Mouse (Mus musculus) adrenal gland (tissue): ENCODE measurements around the gene Prkar1b.

Experiments
- intact Hi-C: fragments of 180-260 bp; cut with DNase I; formaldehyde crosslinking; loops from one replicate; pipeline ENCODE4 v1.15.1; 2025

Prkar1b gene

DNA sequence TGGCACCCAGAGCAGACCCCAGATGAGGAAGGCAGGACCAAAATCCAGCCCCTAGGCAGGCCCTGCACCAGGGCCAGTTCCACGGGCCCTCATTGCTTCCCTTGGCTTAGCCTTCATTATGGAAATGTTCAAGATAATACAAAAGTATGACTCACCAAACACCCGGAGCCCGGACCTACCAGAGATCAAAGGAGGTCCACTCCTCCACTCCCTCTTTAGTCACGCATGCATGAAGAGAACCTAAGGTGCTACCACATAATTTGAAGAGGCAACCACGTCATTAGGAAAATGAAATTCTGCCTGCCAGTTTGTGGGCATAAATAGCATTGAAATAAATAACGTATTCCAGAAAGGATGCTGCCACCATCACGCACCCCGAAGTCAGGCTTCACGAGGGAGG, 37.4 kb downstream of the Prkar1b start:
- intact Hi-C loops: no loop called here

DNA sequence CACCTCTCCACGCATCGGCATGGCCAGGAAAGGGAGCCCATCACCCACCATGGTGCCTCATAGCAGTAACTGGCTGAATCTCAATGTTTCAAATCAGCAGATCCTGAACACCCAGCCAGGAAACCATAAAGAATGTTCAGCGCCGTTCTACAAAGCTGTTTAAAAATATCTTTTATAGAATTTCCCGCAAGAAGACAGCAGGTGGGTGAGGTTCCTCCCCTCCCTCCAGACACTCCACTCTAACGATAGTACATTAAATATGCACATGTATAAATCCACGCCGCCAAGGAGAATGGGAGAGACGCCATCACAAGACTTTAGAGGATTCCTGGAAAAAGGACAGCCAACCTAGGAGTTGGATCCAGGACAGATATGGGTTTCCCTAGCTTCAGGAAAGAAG, 37.8 kb downstream of the Prkar1b start:
- intact Hi-C loops: no loop called here

DNA sequence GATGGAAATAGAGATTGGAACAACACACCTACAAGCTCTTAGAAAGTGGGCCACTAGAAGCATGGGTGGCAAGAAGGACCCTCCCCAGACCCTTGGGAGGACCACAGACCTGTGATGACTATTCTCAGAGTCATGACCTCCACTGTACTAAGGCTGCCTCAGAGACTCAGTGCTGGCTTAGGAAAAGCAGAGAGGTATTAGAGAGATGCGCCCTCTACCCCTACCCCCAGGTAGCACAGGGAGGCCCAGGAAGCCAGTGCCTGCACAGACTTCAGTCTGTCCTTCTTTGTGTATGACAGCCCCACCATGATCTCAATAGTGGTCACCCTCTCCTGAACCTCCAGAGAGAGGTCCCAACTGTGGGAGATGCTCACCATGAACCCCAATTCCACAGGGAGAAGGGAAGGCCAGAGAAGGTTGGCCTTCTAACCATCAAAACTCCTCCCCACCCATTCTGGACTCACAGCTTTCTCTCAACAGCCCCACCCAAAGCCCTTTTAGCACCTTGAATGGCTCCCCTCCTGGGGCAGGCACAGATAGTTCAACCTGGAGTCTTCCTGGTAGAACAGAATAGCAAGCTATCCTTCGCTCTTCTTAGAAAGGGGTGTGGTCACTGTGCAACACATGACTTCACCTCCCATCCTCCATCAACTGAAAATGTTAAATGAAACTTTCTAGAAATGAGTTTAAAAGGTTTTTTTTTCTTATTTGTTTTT, 39.5 kb downstream of the Prkar1b start:
- intact Hi-C loops: no loop called here

DNA sequence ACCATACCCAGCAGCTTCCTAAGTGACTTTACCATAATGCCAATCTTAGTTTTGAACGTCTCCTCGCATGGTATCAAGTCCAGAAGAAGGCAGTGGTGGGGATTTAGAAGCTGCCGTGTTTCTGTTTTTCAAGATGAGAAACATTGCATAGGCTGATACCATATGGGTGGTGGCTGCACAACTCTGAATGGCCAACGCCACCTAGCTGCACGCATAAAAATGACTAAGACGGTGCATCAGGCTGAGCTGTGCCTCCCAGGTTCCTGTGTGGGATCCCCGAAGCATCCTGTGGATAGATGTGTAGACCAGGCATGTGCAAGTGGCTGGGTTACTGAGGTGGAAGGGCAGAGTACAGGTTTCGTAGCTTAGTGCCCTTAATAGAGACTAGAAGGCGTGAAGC, 42.0 kb downstream of the Prkar1b start:
- intact Hi-C loops: no loop called here

DNA sequence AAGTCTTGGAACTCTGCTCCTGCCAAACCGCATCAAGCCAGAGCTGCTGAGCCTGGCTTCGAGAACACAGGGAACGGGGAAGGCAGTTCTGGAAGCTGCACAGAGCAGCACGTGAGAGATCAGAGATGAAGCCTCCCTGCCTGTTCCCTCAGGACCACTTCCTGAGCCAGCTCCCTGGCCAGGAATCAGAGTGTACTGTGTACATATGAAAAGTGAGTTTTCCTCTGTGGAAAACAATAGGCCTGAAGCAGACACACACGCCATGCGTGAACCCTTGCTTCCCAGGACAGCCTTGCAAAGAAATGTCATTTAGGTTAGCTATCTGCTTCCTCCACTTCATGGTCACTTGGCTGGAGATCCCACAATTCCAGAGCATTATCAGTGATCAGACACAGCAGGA, 48.0 kb downstream of the Prkar1b start:
- intact Hi-C loops: no loop called here

DNA sequence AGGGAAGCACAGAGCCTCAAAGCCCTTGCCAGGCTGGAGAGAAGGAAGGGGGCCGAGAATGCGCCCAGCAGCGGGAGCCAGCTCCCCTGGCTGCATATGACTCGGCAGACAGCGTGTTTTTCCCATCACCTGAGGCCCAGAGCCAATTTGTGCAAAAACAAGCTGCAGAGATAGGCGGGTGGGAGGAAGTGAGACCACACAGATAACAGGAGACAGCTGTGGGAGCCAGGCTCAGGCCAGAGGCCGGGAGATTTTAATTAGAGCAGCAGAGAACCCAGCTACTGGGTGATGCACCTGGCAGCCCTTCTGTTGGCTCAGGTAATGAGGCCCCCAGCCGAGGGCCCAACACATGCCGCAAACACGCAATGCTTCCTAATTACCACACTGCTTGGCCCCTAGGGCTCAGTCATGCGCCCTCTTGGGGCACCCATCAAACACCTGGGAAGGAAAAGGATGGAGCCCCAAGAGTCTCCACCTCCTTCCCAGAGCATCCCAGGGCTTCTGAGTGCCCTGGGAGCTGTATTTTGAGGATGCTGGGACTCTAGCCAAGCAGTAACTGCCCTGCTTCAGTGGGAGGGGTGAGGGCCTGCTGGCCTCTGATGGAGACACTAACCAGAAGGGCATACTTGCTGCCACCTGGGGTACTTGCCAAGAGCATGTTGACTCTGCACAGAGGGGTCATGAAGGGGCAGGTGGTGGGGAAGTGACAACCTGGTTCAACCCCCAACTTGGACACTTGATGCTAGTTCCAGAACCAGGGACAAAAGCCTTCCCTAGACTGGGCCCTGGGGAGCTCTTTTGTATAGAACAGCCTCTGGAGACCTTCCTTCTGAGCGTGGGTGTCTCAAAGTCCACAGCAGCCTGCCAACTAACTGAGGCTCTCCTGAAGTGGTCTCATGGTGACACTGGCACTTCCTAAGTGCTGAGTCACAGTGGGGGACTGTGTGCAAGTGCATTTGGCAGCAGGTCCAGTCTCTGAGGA, 50.5 kb downstream of the Prkar1b start:
- intact Hi-C loops: no loop called here

DNA sequence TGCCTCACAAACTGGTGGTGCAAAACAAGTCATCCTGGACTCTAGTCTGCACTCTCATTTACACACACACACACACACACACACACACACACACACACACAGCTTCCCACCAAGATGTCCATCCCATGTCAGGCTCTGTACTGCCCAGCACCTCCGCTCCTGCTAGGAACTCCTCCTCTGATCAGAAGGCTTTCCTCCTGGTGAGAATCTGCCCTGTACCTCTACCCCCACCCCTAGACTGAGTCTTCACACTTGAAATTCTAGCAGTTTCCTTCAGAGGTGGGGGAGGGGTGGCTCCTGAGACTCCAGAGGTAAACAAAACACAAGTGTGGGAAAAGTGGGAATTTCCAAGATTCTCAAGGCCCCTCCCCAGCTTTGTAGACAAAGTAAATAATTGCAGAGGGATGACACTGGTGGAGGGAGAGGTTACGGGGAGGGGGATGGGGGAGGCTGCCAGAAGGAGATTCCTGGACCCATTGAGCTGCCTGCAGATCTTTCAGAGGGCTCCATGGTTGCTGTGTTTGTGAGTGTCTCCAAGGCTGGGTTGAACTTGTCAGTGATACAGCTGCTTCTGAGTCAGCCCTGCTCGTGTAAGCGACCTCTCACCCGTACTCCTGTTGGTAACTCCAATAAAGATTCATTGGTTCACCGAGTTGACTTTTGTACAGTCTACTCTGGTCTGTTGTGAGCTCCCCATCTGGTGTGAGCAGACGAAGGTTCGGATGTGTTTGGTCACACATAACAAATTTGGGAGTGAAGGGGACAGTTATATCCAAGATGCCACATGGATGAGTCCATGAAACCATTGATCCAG, 54.3 kb downstream of the Prkar1b start:
- intact Hi-C loops: no loop called here

DNA sequence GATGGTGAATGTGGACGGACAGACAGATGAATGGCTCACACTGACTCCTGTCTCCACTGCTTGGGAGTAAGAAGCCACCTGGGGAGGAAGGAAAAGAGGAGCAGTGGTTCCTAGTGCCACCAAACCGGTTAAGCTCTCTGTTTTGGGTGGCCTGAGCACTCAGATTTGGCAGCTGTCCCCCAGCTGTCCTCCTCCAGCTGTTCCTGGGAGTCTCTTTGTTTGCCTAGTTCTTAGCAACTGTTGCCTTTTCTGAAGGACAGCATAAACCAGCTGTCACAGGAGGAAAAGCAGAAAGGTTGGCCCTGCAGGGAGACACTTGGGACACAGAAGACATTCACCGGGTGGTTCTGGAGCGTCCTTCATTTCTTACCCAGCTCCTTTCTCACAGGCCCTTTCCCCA, 56.3 kb downstream of the Prkar1b start:
- intact Hi-C loops: no loop called here

DNA sequence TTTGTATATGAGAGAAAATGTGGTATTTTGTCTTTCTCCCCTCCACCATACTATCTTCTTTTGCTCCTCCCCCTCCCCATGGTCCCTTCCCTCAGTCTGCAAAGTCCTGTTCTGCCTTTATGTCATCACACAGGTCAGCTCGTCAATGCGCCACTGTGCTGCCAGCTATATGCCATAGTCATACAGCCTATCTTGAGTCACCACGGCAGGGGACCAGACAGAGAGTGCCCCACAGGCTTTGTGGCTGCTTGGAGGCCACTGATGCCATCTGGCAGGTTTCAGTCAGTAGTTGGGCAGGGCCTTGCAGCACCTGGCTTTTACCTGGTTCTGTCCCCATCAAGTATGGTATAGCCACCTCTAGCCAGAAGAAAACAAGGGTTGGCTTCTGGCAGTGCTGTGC, 58.1 kb downstream of the Prkar1b start:
- intact Hi-C loops: no loop called here

DNA sequence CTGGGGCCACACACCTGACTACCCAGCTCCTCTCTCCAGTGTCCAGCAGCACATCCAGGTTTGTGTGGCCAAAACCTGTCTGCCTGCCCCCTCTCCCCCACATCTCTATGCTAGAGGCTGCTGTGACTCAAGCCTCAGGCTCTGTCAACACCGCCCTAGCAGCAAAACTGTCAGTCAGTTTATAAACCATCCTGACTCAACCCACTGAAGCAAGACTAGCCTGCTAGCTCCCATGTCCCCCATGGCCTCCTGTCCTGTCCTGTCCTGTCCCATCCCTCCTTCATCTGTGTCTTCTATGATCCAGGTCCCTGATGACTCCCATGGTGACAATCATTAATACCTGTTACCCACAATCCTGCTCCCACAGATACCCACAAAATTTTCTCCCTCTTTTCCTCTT, 59.6 kb downstream of the Prkar1b start:
- intact Hi-C loops: no loop called here

DNA sequence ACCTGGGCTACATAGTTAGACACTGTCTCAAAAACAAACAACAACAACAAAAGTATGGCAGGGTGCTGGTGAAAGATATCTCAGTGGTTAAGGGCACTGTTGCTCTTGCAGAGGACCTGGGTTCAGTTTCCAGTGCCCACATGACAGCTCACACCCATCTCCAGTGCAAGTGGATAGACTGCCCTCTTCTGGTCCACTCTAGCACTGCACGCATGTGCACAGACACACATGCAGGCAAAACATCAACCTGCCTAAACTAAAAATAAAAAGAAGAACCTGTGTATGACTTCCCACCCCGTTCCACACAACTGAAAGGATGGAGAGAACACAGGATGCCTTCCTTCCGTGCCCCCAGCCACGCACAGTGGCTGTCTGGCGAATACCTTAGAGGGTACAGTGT, 61.6 kb downstream of the Prkar1b start:
- intact Hi-C loops: no loop called here

DNA sequence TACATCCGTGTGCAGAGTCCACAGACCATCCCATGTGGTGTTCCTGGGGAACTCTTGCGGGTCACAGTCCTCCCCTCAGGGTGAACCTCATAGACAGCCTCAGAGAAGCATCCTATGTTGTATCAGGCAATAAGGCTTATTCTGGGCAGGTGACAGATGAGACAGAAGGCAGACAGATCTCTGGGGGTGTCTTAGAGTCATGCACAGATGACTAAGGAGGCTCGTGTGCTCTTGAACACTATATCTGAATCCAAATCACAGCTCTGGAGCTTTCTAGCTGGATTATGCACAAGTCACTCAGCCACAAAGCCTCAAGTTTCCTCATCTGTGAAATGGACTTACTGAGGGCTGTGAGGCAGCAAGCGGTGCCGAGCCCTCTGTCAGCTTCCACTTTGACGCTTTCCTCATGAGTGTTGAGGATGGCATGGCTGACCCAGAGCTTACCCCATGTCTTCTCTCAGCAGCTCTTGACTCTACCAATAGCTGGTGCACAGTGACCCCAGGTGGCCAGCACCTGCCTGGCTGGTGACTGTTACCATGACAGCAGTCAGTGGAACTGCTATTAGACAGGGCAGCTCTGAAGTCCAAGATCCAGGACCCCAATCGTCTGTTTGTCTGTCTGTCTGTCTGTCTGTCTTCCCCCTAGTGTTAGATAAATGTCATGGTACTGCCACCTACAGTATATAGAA, 64.8 kb downstream of the Prkar1b start:
- intact Hi-C loops: no loop called here

DNA sequence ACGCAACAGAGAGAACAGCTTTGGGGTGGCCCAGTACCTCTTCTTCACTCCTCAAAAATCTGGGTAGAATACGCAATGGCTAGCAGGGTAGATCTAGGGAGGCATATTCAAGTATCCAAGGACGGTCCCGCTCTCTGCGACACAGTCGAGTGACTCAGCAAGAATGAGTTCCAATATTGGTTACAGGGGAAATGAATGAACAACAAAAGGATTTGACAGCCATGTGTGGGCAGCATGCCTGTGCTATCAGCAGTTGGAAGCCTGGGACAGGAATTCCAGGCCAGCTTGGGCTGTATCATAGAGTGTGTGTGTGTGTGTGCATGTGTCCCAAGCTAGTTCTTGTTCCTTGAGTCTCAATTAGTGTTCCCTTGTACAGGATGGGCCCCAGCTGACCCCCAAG, 65.5 kb downstream of the Prkar1b start:
- intact Hi-C loops: no loop called here

DNA sequence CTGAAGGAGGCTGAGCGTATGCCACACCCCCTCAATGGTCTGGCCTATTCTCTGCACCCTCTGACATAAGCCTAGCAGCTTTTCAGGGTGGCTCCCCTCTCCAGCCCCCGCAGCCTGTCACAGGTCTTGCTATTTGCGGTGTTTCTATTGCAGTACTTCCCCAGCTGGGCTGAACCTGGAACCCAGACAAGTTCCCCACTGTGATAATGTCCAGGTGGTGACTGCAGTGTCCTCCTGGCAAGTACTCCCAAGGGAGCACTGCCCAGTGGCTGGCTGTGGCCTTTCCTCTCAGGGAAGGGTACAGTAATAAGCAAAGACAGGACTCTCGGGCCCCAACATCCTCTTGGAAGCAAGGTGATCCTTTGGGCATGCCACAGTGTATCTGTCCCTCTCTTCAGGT, 66.0 kb downstream of the Prkar1b start:
- intact Hi-C loops: no loop called here

DNA sequence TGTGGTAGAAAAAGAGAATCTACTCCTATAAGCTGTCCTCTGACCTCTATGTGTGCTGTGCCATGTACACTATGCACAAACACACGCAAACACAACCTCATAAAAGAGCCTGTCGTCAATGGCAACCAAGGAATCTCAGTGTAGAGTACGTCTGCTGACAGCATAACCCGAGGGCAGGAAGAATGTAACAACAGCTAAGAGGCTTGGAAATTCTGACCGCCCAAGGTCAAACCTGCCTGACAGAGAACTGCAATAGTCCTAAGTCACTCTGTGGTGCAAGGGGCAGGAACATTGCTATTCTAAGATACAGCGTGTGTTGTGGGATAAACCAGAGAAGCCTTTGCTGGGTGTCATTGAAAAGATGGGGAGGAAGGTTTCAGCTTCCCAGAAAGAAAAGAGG, 68.4 kb downstream of the Prkar1b start:
- intact Hi-C loops: no loop called here

DNA sequence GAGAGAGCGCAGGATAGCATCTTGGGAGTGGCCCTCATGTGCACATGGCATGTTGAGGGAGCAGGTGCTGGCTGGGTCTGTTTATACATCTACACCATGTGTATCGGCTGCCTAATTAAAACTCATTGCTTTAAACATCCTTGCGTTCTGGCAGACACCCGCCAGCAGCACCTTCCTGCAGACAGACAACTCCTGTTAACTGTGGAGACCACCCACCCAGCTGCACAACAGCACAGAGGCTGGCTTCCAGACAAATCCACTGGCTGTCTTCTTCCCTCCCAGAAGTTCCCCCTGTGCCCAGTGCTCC, 71.7 kb downstream of the Prkar1b start:
- intact Hi-C loops: loop anchor here (5.0 kb wide), 2 partner anchors 39 to 231 kb away; no protein-coding TSS in a partner anchor

DNA sequence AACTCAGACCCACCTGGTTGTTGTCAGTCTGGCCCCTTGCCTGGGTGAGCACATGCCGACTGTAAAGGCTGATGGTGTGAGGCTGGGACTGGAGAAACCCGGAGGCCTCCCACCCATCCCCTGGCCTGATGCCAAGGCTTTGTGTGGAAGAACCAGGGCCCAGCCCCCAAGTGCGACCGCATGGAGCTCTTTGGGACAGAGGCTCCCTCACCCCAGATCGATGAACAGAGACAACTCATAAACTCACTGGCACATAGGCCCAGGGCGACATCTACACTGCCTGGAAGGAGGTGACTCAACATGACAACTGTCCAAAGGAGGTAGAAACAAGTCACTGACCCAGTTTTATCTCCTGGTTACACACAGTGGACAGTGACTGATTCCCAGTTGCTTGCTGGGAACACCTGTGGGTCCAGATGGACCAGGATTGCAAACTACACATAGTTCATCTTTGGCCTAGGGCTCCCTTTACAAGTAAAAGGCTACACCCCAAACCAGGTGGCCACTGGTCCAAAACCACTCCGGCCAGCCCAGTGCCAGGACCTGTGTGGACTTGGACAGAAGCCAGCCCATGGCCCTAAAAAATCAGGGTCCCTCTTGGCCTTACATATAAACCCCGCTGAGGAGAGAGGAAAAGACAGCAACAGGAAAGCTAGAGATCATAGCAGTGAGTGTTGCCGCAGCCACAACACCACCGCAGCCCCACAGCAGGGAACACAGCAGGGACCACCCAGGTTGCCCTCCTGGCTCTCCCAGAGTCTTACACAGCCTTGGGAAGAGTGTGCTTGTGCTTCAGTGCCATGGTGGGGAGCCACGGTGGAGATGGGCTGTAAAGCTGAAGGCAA, 72.3 kb downstream of the Prkar1b start:
- intact Hi-C loops: loop anchor here (5.0 kb wide), 2 partner anchors 40 to 230 kb away; no protein-coding TSS in a partner anchor

DNA sequence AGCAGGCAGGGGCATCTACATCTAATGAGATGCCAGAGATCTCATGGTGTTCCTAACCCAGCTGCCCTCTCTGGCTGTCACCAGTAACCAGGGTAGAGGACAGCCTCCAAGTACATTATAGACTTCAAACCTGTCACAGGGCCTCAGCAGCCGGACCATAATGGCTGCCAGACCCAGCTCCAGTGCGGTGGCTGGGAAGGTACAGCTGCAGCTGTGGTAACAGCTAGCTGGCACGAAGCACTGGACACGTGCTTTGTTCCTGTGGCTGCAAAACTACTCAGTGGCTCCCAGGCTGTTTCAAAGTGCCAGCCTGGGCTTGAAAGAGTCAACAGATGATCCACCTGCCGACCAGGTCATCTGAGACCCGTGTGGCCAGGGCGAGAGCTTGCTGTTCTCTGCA, 73.4 kb downstream of the Prkar1b start:
- intact Hi-C loops: loop anchor here (5.0 kb wide), 2 partner anchors 41 to 229 kb away; no protein-coding TSS in a partner anchor

DNA sequence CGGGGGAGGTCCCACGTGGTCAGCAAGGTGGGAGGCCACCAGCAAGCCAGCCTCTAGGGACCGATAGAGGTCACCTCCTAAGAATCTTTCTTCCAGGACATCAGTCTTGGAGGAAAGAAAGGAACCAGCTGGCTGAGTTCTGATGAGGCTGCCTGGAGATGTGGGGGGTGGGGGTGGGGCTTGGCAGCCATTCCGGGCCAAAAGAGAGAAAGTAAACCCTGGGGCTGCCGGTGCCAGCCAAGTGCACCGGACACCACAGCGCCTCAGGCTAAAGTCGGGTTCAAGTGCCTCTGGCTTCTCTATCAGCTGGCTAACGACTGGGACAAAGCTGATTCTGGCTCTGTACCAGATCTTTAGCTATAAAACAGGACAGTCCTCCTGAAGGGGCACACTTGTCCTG, 74.0 kb downstream of the Prkar1b start:
- intact Hi-C loops: loop anchor here (2.0 to 5.0 kb wide), 3 partner anchors 42 to 228 kb away; no protein-coding TSS in a partner anchor

DNA sequence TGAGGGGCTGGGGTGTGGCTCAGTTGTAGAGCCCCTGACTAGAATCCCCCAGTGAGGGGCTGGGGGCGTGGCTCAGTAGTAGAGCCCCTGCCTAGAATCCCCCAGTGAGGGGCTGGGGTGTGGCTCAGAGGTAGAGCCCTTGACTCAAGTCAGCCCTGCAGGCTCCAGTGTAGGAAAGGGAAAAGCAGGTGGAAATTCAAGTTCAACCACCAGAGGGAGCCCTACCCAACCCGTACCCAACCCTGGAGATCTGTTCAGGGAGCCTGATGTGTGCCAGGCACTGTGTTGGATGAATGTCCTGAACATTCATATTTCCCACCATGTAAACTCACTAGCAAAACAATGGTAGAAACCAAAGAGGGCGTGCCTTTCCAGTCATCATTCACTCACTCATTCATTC, 74.7 kb downstream of the Prkar1b start:
- intact Hi-C loops: loop anchor here (2.0 to 5.0 kb wide), 3 partner anchors 42 to 228 kb away; no protein-coding TSS in a partner anchor
